Mouse (Mus musculus): ENCODE measurements at regions not wholly inside any gene's neighbourhood (a gene's known extent, or its start where the extent isn't known, plus 50 kb on each side); places are given as distances from the start of the nearest gene placed in this dataset.

DNA sequence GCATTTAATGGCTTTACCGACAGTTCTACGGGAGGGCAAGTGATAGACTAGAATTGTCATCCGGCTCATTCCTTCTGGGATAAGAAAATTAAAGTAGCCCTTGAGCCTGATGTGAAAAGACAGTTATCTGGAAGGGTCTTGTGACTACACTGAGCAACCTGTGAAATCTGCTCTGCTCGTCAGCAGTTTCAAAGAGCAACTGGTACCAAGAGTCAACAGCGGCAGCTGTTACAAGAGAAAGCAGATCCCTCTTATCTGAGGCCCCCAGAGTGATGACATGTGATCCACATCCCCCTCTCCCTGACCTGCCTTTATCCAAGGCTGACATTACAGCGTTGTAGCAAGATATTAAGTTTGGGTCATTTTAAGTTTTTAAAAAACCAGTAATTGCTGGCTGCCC lies 52.6 kb upstream of the Unc13c start:
- DNase-seq (ENCODE audit: low spot score in 2 of 2): no peak
- intact Hi-C loops (cut with DNase I): no loop called here

DNA sequence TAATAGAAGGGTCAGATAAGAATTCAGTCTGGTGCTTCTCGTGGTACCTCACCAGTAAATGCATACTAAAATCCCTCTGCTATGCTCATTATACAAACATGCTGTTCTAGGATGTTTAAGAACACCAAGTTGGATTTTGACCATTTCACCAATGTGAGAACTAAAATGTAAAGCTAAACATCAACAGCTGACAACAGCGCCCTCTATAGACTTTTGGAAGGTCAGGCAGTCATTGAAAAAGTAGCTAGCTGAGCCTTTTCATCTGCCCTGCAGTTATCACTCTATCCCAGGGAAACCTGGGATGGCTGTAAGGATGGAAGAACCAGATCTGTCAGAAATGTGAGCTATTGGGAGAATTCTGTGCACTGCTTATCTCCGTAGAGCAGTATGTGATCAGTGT lies 55.2 kb upstream of the Unc13c start:
- no peak for DNase-seq (ENCODE audit: low spot score in 2 of 2)
- intact Hi-C loops (cut with DNase I): no loop called here

DNA sequence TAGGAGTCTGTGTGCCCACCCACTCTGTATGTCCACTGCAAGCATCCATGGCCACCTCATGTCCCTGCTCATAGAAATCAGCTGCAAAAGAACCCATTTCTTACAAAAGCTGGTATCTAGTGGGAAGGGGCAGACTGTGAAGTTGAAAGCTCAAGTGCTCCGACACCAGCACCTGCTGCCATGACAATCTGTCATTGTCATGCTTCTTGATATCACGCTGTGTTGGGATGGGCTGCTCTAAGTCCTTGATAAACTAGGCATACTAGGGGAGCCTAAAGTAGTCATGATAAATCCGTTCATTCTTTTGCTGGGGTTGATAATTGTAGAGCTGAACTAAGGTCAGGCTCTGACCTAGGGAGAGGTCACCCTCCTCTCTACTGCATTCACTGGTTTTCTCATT lies 57.4 kb upstream of the Unc13c start:
- no peak for DNase-seq (ENCODE audit: low spot score in 2 of 2)
- intact Hi-C loops (cut with DNase I): no loop called here

DNA sequence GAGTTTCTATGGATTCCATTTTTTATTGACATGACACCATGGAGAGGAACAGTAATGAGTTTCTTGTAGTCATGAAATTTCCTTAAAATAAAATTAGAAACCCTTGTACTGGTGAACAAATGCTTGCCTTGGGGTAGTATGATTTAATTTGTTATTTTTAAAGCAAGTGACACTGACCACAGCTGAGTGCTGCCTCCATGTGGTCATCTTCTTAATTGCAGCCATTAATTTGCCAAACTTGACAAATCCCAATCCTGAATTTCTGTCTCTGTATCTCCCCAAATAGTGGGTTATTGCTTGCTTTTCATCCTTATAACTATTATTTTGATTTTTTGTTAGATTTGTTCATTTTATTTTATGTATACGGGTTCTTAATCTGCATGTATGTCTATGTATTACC lies 59.7 kb upstream of the Unc13c start:
- intact Hi-C loops (cut with DNase I): no loop called here
- peak; percentile 5 to 10 for DNase-seq (ENCODE audit: low spot score in 2 of 2)

DNA sequence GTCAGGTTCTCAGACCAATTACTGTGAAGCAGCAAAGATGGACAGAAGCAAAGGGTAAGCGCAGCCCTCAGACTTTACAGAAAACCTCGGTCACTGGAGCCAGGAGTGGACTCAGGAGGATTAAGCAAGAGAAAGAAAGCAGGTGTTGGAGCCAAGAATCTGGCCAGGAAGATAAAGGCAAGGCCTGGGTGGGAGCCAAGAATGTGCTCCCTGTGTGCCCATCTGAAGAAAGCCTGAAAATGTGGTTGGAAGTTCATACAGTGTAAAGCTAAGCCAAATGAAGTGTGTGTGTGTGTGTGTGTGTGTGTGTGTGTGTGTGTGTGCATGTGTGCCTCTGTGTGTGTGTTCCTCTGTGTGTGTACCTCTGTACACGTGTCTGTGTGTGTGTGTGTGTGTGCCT lies 64.2 kb upstream of the Wdr72 start:
- intact Hi-C loops (cut with DNase I): no loop called here
- DNase-seq (ENCODE audit: low spot score in 2 of 2): no peak

DNA sequence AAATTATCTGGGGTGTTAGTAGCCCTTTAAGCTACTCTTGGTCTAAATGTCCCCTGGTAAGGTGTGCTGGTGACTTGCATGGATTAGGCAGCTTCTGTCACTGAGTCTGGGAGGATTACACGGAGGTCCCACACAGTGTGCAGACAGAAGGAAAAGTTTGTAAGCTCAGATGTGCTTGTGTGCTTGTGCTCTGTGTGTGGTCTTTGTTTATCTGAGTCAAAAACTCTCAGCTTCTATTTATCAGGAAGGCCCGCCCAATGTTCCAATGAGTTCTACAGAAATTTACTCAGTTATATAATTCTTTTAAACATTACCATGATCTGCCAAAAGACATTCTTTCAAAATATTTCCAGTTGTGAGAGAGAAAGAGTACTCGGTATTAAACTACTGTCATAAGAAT lies 60.4 kb upstream of the Wdr72 start:
- intact Hi-C loops (cut with DNase I): no loop called here

DNA sequence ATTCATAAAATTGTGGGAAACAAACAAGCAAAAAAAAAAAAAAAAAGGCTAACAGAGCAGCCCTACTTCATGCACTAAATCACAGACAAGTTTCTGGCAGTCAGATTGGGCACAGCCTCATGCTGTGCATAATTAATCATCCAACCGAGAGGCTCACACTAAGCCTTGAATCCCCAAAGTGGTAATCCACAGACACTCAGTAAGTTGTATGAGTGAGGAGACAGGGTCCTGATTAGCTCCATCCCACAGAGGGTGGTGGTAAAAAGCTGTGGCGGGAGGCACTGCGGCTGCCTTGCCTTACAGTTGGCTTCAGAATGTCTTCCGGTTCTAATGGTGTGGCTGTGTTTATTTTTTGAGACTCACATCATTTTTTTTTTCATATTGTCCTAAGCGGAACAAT lies 53.4 kb upstream of the Wdr72 start:
- DNase-seq (ENCODE audit: low spot score in 2 of 2): no peak
- intact Hi-C loops (cut with DNase I): no loop called here

More for the DNA sequence above, 60.4 kb upstream of the Wdr72 start:
- no peak for DNase-seq (ENCODE audit: low spot score in 2 of 2)

DNA sequence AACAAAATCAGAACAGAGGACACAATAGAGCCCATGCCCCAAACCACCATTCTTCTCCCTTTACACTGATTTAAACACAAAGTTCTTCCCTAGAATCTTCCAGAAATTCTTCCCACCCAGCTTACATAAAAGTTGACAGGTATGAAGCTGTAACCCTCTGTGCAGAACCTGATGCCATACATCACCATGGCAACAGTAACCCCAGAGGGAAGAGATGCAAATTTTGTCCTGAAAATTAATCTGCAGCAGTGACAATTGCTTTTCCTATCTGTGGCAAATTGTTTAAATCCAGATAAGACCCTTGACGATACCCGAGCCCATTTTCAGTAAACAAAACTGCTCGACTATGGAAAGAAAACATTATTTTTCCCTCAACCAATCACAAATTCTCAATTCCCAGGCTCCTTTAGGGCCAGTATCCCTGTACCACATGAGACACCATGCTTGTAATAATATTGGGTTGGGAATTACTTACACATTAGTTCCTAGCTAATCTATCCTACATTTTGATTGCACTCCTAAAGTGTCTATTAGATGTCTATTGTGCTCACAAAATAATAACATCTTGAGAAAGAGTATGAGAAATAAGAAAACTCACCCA lies 52.6 kb upstream of the Wdr72 start:
- no peak for DNase-seq (ENCODE audit: low spot score in 2 of 2)
- intact Hi-C loops (cut with DNase I): no loop called here

DNA sequence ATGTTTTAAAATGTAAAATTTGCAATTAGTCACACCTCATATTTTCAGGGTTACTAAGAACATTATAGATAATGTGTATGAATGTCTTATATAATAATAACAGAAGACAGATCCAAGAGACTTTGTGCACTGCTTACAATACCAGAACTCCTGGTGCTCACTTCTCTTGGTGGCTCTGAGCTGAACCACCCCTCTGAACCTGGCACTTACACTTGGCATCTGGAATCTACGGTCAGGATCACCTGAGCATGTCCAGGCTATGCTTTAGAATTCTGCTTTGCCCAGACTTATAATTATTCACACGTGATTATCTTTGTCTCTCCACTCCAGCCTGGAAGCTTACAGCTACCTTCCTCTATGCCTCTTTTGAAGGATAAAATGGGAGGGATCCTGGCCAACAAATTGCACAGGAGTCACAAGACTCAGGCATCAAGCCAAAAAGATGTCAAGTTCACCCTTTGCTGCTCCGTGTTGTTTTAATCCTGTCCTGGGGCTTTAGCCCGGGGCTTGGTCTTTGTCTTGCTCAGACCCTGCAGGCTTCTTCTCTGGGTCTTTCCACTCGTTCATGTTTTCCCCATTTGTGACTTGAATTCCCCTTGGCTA lies 51.8 kb upstream of the Wdr72 start:
- DNase-seq (ENCODE audit: low spot score in 2 of 2): no peak
- intact Hi-C loops (cut with DNase I): no loop called here
